Mouse (Mus musculus) liver, embryonic 11.5 days (tissue): ENCODE measurements around the gene Alg14. TPM values are rescaled to one million over a fixed set of nuclear protein-coding genes. Genes with fewer than 3 reads are reported as not detected.
A peak's percentile ranks its signal among the peaks of the same experiment; 100 is the strongest.

Experiments used
- ATAC-seq: fragments of 200-750 bp; cut with Nextera tagmentation; replicated peaks from 2 replicates; pipeline ENCODE4 v1.8.0; 2017; ENCODE audit warnings: moderate number of reproducible peaks, mild to moderate bottlenecking, moderate TSS enrichment, moderate library complexity; ENCODE audit not compliant: low FRiP score
- DNase-seq: peaks from one replicate; pipeline ENCODE4 v3.0.0-alpha.2; 2017; ENCODE audit warnings: low spot score
- H3K27ac ChIP-seq: fragments of 300-500 bp; sonication (generic); 2 replicates; pipeline ENCODE4 v1.5.1; 2014; ENCODE audit warnings: mild to moderate bottlenecking, low read depth, low read length, control low read depth
- H3K27me3 ChIP-seq: fragments of 300-500 bp; sonication (generic); replicated peaks from 2 replicates; pipeline ENCODE4 v1.6.1; 2014; ENCODE audit warnings: low read length, mixed read lengths; ENCODE audit not compliant: control insufficient read depth, insufficient read depth
- H3K36me3 ChIP-seq: fragments of 300-500 bp; sonication (generic); 2 replicates; pipeline ENCODE4 v1.6.1; 2014; ENCODE audit warnings: mild to moderate bottlenecking, low read length, moderate library complexity, mixed read lengths; ENCODE audit not compliant: control insufficient read depth, insufficient read depth
- H3K4me1 ChIP-seq: fragments of 300-500 bp; sonication (generic); replicated peaks from 2 replicates; pipeline ENCODE4 v1.6.1; 2014; ENCODE audit warnings: low read length, mixed read lengths; ENCODE audit not compliant: control insufficient read depth, insufficient read depth
- H3K4me2 ChIP-seq: fragments of 300-500 bp; sonication (generic); 2 replicates; pipeline ENCODE4 v1.6.1; 2014; ENCODE audit warnings: mild to moderate bottlenecking, control low read depth, moderate library complexity
- H3K4me3 ChIP-seq: fragments of 300-500 bp; sonication (generic); 2 replicates; pipeline ENCODE4 v1.5.1; 2014; ENCODE audit warnings: low read depth, low read length, control low read depth
- H3K9ac ChIP-seq: fragments of 300-500 bp; sonication (generic); 2 replicates; pipeline ENCODE4 v1.6.1; 2014; ENCODE audit warnings: low read depth, low read length, control low read depth
- H3K9me3 ChIP-seq: fragments of 300-500 bp; sonication (generic); 2 replicates; pipeline ENCODE4 v1.6.1; 2016; ENCODE audit warnings: low read length, inconsistent platforms, mixed read lengths; ENCODE audit not compliant: control insufficient read depth
- WGBS: fragments of 180-500 bp; shearing (Covaris S2); extraction: QIAGEN DNeasy Blood & Tissue Kit; methylation state at CpG from one replicate; pipeline ENCODE4 v1.1.7; 2014; 5-methylcytosine and 5-hydroxymethylcytosine counted together
- polyA plus RNA-seq: library from polyadenylated mRNA; unstranded; fragments of >200 nt; fragmentation: Nextera tagmentation; extraction: Ambion mirVana; gene quantifications from 2 replicates; pipeline ENCODE4 v1.2.1, GENCODE M21; 2014

Alg14 gene
- 23.3 and 26.4 TPM in 2 replicates for polyA plus RNA-seq

DNA sequence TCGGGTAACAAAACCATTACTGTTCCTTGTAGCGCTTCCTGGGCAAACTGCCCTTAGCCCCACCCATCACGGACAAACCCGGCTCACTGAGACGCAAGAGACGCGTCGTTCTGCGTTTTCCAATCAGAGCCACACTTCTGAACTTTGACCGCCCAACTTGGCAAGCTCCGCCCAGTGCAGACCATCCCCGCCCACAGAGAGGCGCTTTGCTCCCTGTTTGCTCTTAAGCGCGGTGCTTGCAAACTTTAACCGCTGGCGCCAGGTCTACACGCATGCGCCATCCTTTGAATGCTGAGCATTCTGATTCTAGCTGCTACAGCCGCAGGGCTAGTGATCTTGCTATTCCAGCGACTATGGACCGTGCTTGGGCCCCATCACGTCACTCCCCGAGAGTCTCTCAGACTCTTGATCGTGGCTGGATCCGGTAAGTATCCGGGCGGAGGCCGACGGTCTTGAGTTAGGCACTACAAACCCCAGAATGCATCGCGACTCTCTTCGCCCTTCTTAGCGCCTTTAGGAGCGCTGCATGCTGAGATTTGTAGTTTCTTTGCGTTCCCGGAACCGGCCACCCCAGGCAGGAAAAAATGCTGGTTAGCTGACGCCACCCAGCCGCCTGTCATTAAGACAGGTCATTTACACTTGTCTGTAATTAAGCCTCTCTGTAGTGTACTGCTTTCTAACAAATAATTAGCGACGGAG lies at the start of gene Alg14:
Gene Alg14, plus strand, starts transcription at position 214 of the 699 bp plus-strand sequence.
- H3K4me2 ChIP-seq = peak within 1 kb of the TSS; percentile 66
- peaks cover 12% of the 10 kb centered on the region for H3K4me1 ChIP-seq
- DNase-seq (peak; percentile 96), ATAC-seq (peak; percentile 95)
- H3K27me3 ChIP-seq = no peaks in the 10 kb centered on the region
- H3K9ac ChIP-seq = peak within 1 kb of the TSS; percentile 70
- WGBS = under 1% methylated on average over 42 of the region's 42 CpGs
- peak within 1 kb of the TSS; percentile 88 for H3K27ac ChIP-seq
- no peaks in the 10 kb centered on the region for H3K36me3 ChIP-seq
- H3K9me3 ChIP-seq = no peaks in the 10 kb centered on the region
- peak within 1 kb of the TSS; percentile 73 for H3K4me3 ChIP-seq

DNA sequence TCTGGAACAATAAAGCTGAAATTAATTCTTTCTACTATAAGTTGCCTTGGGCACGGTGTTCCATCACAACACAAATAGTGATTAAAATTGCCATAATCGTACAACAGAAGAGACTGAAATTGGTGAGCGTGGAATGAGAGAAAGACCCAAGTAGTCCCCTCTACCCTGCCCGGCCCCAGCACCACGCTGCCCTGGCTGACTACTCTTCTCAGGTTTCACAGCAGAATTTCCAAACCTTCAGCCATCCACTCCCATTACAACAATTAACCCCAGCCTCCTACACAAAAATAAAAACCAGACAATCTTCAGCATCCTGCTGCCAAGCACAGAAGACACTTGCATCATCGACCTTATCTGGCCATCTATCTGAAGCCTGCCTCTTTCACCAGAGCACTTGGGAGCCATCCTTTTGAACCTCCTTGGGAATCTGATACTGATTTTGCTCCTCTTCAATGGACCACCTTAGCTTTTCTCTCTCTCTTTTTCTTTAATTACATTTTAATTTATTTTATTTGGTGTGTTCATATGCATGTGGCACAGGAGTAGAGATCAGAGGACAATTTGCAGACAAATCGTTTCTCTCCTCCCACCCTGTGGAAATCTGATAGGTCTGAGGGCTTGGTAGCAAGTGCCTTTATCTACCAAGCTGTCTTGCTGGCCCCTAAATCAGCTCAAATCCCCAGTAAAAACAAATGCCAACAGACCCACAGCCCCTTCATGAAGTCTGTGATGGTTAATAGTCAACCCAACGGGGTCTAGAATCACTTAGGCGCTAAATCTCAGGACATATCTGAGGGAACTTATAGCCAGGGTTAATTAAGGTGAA lies 49.2 kb upstream of the Alg14 start:
- Histone ChIP-seq H3K4me2 (no peak overlapping the region), H3K9ac (no peak overlapping the region), H3K36me3 (no peaks in the 10 kb centered on the region), H3K4me3 (no peak overlapping the region), H3K27ac (no peak overlapping the region), H3K9me3 (no peaks in the 10 kb centered on the region), H3K4me1 (peaks cover 13% of the 10 kb centered on the region; the same call in 1 of the 2 replicates), H3K27me3 (no peaks in the 10 kb centered on the region)
- ATAC-seq = no peak
- WGBS = 55% methylated on average over 9 of the region's 9 CpGs
- DNase-seq = no peak

DNA sequence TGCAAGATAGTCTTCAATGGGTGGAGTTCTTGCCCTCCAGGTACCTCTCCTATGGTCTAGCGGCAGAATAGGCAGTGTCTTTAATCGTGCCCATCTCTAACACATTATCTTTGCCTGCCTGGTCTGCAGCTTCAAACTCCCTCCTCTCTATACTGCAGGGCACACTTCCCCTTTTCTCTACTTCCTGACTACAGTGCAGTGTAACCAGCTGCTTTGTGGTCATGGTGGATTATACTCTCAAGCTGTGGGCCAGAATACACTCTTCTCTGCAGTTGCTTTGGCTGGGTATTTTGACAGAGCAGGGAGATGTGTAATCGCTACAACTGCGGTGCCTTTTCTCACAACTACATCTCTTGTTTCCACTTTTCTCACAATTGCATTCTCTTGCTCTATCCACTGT lies 48.6 kb upstream of the Alg14 start:
- Histone ChIP-seq H3K36me3 (no peaks in the 10 kb centered on the region), H3K9me3 (no peaks in the 10 kb centered on the region), H3K4me3 (no peak overlapping the region), H3K4me2 (no peak overlapping the region), H3K27ac (no peak overlapping the region), H3K4me1 (peaks cover 13% of the 10 kb centered on the region; the same call in 1 of the 2 replicates), H3K9ac (no peak overlapping the region), H3K27me3 (no peaks in the 10 kb centered on the region)
- 47% methylated on average over 4 of the region's 4 CpGs for WGBS
- ATAC-seq (peak; percentile 58), DNase-seq (no peak)

DNA sequence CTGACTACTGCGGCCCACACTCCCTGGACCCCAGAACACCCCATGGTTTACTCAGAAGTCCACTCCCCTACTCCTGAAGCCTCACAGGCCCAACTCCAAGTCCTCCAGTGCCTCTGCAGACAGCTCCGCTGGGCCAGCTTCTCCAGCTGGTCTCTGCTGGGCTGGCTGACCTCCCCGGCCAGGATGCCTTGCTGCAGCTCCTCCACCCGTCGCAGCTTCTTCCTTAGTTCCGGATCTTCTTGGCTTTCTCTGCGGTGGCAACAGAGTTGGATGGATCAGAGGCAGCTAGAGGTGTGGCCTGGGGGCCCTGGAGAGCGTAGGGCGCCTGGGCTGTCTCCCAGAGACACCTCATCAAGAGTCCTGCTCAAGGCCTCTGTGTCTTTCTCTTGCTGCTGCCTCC lies 41.5 kb upstream of the Alg14 start:
- H3K4me3 ChIP-seq = no peak overlapping the region
- no peak overlapping the region for H3K27ac ChIP-seq
- H3K36me3 ChIP-seq = no peaks in the 10 kb centered on the region; the same call in 1 of the 2 replicates
- no peaks in the 10 kb centered on the region for H3K4me1 ChIP-seq
- no peak overlapping the region for H3K4me2 ChIP-seq
- H3K27me3 ChIP-seq = no peaks in the 10 kb centered on the region
- WGBS = 82% methylated on average over 9 of the region's 9 CpGs
- DNase-seq (no peak), ATAC-seq (no peak)
- no peak overlapping the region for H3K9ac ChIP-seq
- H3K9me3 ChIP-seq = no peaks in the 10 kb centered on the region

DNA sequence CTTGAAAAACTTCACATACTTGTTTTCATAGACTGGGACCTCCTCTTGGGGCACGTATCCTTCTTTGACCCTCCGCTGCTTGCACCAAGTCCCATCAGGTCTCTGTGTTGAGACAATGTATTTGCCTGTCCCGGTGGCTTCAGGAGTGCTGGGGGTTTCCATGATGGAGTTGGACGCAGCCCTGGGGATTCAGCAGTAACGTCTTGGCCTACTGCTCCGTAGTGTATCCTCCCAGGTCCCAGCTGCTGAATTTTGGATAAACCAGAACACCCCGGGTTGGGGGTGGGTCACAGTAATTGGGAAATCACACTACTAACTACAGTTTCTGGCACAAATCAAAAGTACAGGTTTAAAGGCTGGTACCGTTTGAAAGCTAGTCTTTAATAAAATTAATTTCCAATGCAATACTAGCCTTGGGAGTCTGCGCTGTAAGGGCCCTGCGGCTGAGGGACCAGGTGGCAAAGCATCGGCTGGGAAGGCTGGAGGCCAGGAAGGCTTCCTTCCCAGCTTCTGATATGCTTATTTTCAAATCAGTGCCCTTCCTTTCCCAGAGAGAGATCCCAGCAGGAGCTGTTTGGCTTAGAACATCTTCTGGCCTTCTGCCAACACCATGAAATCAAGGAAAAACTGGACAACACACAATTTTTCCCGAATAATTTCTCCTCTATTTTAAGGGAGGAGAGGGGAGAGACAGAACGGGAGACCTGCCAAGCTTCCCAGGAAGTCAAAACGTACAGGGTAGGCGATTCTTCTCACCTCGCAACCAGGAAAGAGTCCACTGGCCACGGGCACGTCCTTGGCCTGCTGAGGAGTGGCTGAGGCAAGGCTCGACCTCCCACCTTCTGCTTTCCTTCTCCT lies 40.8 kb upstream of the Alg14 start:
- no peak for ATAC-seq
- Histone ChIP-seq H3K9me3 (no peaks in the 10 kb centered on the region), H3K4me2 (no peak overlapping the region), H3K27ac (no peak overlapping the region), H3K27me3 (no peaks in the 10 kb centered on the region), H3K4me3 (no peak overlapping the region), H3K9ac (no peak overlapping the region), H3K4me1 (no peaks in the 10 kb centered on the region), H3K36me3 (no peaks in the 10 kb centered on the region; the same call in 1 of the 2 replicates)
- DNase-seq = no peak
- WGBS = 82% methylated on average over 19 of the region's 19 CpGs

DNA sequence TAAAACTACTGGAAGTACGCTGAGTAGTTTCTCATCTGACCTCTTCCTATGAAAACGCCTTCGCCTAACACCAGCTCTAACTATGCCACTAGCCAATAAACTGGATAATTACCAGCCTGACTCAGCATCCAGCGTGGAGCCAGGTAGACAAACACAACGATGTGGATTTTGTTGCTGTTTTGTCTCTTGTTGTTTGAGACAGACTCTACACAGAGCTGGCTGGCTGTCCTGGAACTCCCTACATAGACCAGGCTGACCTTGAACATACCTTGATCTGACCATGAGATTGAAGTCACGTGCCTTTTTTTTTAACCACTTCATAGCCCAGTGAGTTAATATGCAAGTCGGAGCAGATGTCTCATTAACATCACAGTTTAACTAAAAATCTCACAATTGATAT lies 36.1 kb upstream of the Alg14 start:
- peaks cover 14% of the 10 kb centered on the region for H3K4me1 ChIP-seq

DNA sequence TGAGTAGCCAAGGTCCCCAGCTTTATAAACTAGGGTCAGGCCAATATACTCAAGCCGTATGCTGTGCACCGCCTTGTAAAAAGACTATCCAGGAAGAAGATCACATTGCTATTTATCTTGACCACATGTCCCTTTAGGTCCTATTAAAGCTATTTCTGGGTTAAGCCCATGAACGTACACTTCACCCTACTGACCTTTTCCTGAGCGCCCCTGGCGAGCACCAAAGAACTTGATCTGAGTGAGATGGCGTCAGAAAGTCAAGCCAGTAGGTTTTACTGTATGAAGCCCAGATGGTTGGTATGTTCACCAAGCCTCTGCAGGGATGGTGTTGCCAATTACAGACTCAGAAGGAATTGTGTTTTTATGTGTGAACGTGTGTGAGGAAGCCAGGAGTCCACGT lies 35.4 kb upstream of the Alg14 start:
- DNase-seq (no peak), ATAC-seq (no peak)
- Histone ChIP-seq H3K4me3 (no peak overlapping the region), H3K36me3 (no peaks in the 10 kb centered on the region), H3K9ac (no peak overlapping the region), H3K9me3 (no peaks in the 10 kb centered on the region), H3K4me2 (no peak overlapping the region), H3K27ac (no peak overlapping the region), H3K27me3 (peaks cover 7% of the 10 kb centered on the region), H3K4me1 (peaks cover 18% of the 10 kb centered on the region)
- WGBS = 83% methylated on average over 8 of the region's 8 CpGs

More for the DNA sequence above, 36.1 kb upstream of the Alg14 start:
- Histone ChIP-seq H3K36me3 (no peaks in the 10 kb centered on the region; the same call in 1 of the 2 replicates), H3K4me2 (no peak overlapping the region), H3K9me3 (no peaks in the 10 kb centered on the region), H3K27me3 (peaks cover 2% of the 10 kb centered on the region), H3K4me3 (no peak overlapping the region), H3K9ac (no peak overlapping the region), H3K27ac (no peak overlapping the region)
- ATAC-seq (no peak), DNase-seq (no peak)
- WGBS = 90% methylated on average over 7 of the region's 7 CpGs

DNA sequence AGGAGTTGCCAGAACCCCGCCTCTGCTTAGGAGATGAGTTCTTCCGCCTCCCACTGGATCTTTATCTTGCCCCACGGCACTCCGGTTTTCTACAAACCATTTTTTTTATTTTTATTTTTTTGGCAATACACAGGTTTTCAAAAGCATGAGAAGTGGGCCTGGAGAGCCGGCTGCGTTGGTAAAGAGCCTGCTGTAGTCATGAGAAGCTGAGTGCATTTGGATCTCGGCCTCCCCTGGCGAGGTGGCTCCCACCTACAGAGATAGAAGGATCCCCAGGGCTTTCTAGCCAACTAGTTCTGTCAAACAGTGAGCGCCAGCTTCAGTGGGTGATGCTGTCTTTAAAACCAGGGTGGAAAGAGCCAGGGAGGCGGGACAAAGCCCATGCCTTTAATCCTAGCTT lies 34.2 kb upstream of the Alg14 start:
- DNase-seq (no peak), ATAC-seq (no peak)
- Histone ChIP-seq H3K27me3 (peaks cover 13% of the 10 kb centered on the region), H3K9ac (no peak overlapping the region), H3K4me2 (no peak overlapping the region), H3K36me3 (no peaks in the 10 kb centered on the region), H3K4me1 (peaks cover 22% of the 10 kb centered on the region), H3K4me3 (no peak overlapping the region), H3K27ac (no peak overlapping the region), H3K9me3 (no peaks in the 10 kb centered on the region)
- 81% methylated on average over 10 of the region's 10 CpGs for WGBS
